Mouse (Mus musculus): ENCODE data around the gene H2al1o.
"Not testable (repeated sequence)": the region's sequence is repeated elsewhere in the genome, so short reads cannot be mapped to it uniquely, and the experiment has no call there.

The H2al1o gene

GRCm38 (mm10) chrX:9572309-9572708, at the start of gene H2al1o:
Gene H2al1o (minus strand): TSS chrX:9572409.
- DNase-seq: not testable (repeated sequence)

- not testable (repeated sequence) for DNase-seq
These were observed 25.8 kb upstream of the H2al1o start for GRCm38 (mm10) chrX:9598036-9598435.

GRCm38 (mm10) chrX:9536881-9537280, 35.3 kb downstream of the H2al1o start:
- DNase-seq: no peak
